Comparison of ENCODE assay signal across 8 mouse cellular contexts in genomic region chr6:90329953-90330352, GRCm38 (mm10). TPM values are rescaled to one million over a fixed set of nuclear protein-coding genes. Genes with fewer than 3 reads are reported as not detected.
DNase-seq lines count a peak whose midpoint lies in the region; ATAC-seq lines count a peak whose summit lies in the region.

No protein-coding gene starts in this region.

- WGBS in hindbrain, embryonic 14.5 days, result 32% methylated on average over 1 of the region's 1 CpGs

- H3K36me3 ChIP-seq in hindbrain, embryonic 14.5 days (replicated peaks; ENCODE audit: control insufficient read depth, insufficient read depth), result no peaks in the 10 kb centered on the region

- H3K27ac ChIP-seq in hindbrain, embryonic 14.5 days, result no peak overlapping the region

- H3K4me2 ChIP-seq in hindbrain, embryonic 14.5 days (replicated peaks), result no peak overlapping the region

- H3K4me3 ChIP-seq in hindbrain, embryonic 14.5 days (replicated peaks; ENCODE audit: low read length), result no peak overlapping the region

- ATAC-seq in hindbrain, embryonic 14.5 days (ENCODE audit: low FRiP score), result peak; percentile 54; the same call in 1 of the 2 replicates

- no peaks in the 10 kb centered on the region for H3K9me3 ChIP-seq in hindbrain, embryonic 14.5 days (ENCODE audit: control insufficient read depth, low read length)

- 0 out of 2 replicates have a peak, but pooled peaks cover 1% of the 10 kb centered on the region for H3K4me1 ChIP-seq in hindbrain, embryonic 14.5 days (replicated peaks; ENCODE audit: control insufficient read depth, insufficient read depth, low read length)

- peak; percentile 96 for DNase-seq in heart, adult 11 months
- DNase-seq in heart, postnatal 25 days (ENCODE audit: low spot score), result no peak
- peak; percentile 22 for DNase-seq in urinary bladder, postnatal 14 days (ENCODE audit: low spot score)
- no peak for DNase-seq in urinary bladder, postnatal 10 days (ENCODE audit: low spot score)
- peak; percentile 38 for DNase-seq in hindbrain, embryonic 14.5 days (ENCODE audit: low spot score)
- peak; percentile 5 to 52 for DNase-seq in left cerebral cortex, adult 8-10 months (ENCODE audit: low spot score in 2 of 2)
- DNase-seq in embryo, embryonic 10 days (ENCODE audit: low spot score), result no peak
- DNase-seq in embryo, embryonic 9.5 days (ENCODE audit: extremely low spot score), result no peak

- H3K9ac ChIP-seq in hindbrain, embryonic 14.5 days, result no peak overlapping the region

- H3K27me3 ChIP-seq in hindbrain, embryonic 14.5 days (ENCODE audit: control insufficient read depth, insufficient read depth, low read length), result 0 out of 2 replicates have a peak, but pooled peaks cover 11% of the 10 kb centered on the region

- intact Hi-C loops in heart, postnatal 25 days (cut with DNase I), result loop anchor here (10.0 kb wide), 1 partner anchor 645 kb away; no protein-coding TSS in a partner anchor

RNA-seq across cellular contexts. Expression of gene Uroc1, which starts 3.1 kb away (rescaled TPM):
- total RNA-seq in heart, postnatal 25 days (2021), result not detected
- polyA plus RNA-seq in hindbrain, embryonic 14.5 days (2014; fragmentation: Nextera tagmentation; extraction: Ambion mirVana), result not detected in 2 replicates
- not detected for total RNA-seq in left cerebral cortex, adult 8-10 months (2022)

RNA-seq across cellular contexts. Expression of gene Chst13, which starts 5.0 kb away (rescaled TPM):
- total RNA-seq in heart, postnatal 25 days (2021), result not detected
- not detected in 2 replicates for polyA plus RNA-seq in hindbrain, embryonic 14.5 days (2014; fragmentation: Nextera tagmentation; extraction: Ambion mirVana)
- total RNA-seq in left cerebral cortex, adult 8-10 months (2022), result under 1 TPM in 1 of 4 experiments, not detected in 3; 0.22 TPM

RNA-seq across cellular contexts. Expression of gene BC048671, which starts 28.9 kb away (rescaled TPM):
- total RNA-seq in heart, postnatal 25 days (2021), result not detected
- not detected in 2 replicates for polyA plus RNA-seq in hindbrain, embryonic 14.5 days (2014; fragmentation: Nextera tagmentation; extraction: Ambion mirVana)
- not detected for total RNA-seq in left cerebral cortex, adult 8-10 months (2022)

RNA-seq across cellular contexts. Expression of gene Zxdc, which starts 39.3 kb away (rescaled TPM):
- total RNA-seq in heart, postnatal 25 days (2021), result 10 to 100 TPM; 11.4 to 14.4 TPM
- 17.1 and 17.7 TPM in 2 replicates for polyA plus RNA-seq in hindbrain, embryonic 14.5 days (2014; fragmentation: Nextera tagmentation; extraction: Ambion mirVana)
- 10 to 100 TPM; 28.3 to 32.6 (median 29.6) TPM for total RNA-seq in left cerebral cortex, adult 8-10 months (2022)

Comparison
In these comparisons a context has a peak if more than half of its experiments do, and no peak if none do; other contexts are left out.
1. DNase-seq: peak in heart, adult 11 months (single experiment), urinary bladder, postnatal 14 days (single experiment), hindbrain, embryonic 14.5 days (single experiment) and left cerebral cortex, adult 8-10 months (2 of 2); none in heart, postnatal 25 days (single experiment), urinary bladder, postnatal 10 days (single experiment), embryo, embryonic 10 days (single experiment) and embryo, embryonic 9.5 days (single experiment).